Mouse (Mus musculus) gastrocnemius, postnatal 14 days (tissue): Measurements from ENCODE around the gene Atpaf1. TPM values are rescaled to one million over a fixed set of nuclear protein-coding genes. Genes with fewer than 3 reads are reported as not detected.

ENCODE experiments used
- DNase-seq: peaks from one replicate; pipeline ENCODE4 v3.0.0; 2021; ENCODE audit warnings: mixed read lengths
- intact Hi-C: fragments of 180-260 bp; cut with DNase I; formaldehyde crosslinking; loops from one replicate; pipeline ENCODE4 v1.15.1; 2025; ENCODE audit warnings: low total_unique reads
- long read RNA-seq, 2 experiments: library from polyadenylated mRNA; stranded (forward); transcript quantifications; one replicate each; pipeline ENCODE4 v2.0.0; 2021
- total RNA-seq, 2 experiments: library from RNA; stranded (reverse); gene quantifications; 2 replicates each; pipeline ENCODE4 v1.2.3; 2021

Gene Atpaf1
- total RNA-seq, result 10 to 100 TPM; 31.2 to 42.1 TPM
- long read RNA-seq, experiment 1, transcript Atpaf1-203 (9 exons, 2,330 nt), result major isoform, 56 of 59 reads
- long read RNA-seq, experiment 1, partial matches to known transcripts, result 2 of 59 reads
- long read RNA-seq, experiment 1, other reads (novel, unspliced or antisense), result 1 of 59 reads
- long read RNA-seq, experiment 2, transcript Atpaf1-203 (9 exons, 2,330 nt), result major isoform, 50 of 53 reads
- long read RNA-seq, experiment 2, partial matches to known transcripts, result 0 of 53 reads
- long read RNA-seq, experiment 2, other reads (novel, unspliced or antisense), result 3 of 53 reads

GRCm38 (mm10) chr4:115784769-115785510, at the start of gene Atpaf1:
Gene Atpaf1 (plus strand): TSS chr4:115784812.
- intact Hi-C loops, result loop anchor here (10.0 kb wide), 1 partner anchor 50 kb away; the partner anchor contains the start of gene Efcab14
- peak; percentile 77 for DNase-seq

GRCm38 (mm10) chr4:115734867-115735266, 49.7 kb upstream of the Atpaf1 start:
- intact Hi-C loops, result loop anchor here (5.0 to 10.0 kb wide), 3 partner anchors 50 to 217 kb away; partner anchors contain the start of genes Atpaf1 and Tex38
- DNase-seq, result no peak

GRCm38 (mm10) chr4:115737551-115738041, 47.0 kb upstream of the Atpaf1 start, which contains the start of gene Efcab14:
Gene Efcab14 (plus strand): TSS chr4:115737744.
- DNase-seq, result peak; percentile 99
- intact Hi-C loops, result loop anchor here (5.0 to 10.0 kb wide), 2 partner anchors 47 to 95 kb away; partner anchors contain the start of genes Atpaf1 and Tex38

- DNase-seq, result no peak
- intact Hi-C loops, result loop anchor here (5.0 to 10.0 kb wide), 2 partner anchors 46 to 94 kb away; partner anchors contain the start of genes Atpaf1 and Tex38
Measured at GRCm38 (mm10) chr4:115738481-115738985, 46.1 kb upstream of the Atpaf1 start.

- DNase-seq, result no peak
- intact Hi-C loops, result no loop called here
Measured at GRCm38 (mm10) chr4:115742658-115743057, 42.0 kb upstream of the Atpaf1 start.

GRCm38 (mm10) chr4:115743096-115743495, 41.5 kb upstream of the Atpaf1 start:
- no peak for DNase-seq
- intact Hi-C loops, result no loop called here

GRCm38 (mm10) chr4:115748181-115748580, 36.4 kb upstream of the Atpaf1 start:
- intact Hi-C loops, result no loop called here
- DNase-seq, result no peak

GRCm38 (mm10) chr4:115749336-115749735, 35.3 kb upstream of the Atpaf1 start:
- intact Hi-C loops, result no loop called here
- DNase-seq, result no peak

GRCm38 (mm10) chr4:115754101-115754500, 30.5 kb upstream of the Atpaf1 start:
- intact Hi-C loops, result no loop called here

GRCm38 (mm10) chr4:115754851-115755250, 29.8 kb upstream of the Atpaf1 start:
- intact Hi-C loops, result no loop called here
- no peak for DNase-seq

More at GRCm38 (mm10) chr4:115754101-115754500, 30.5 kb upstream of the Atpaf1 start:
- no peak for DNase-seq

- intact Hi-C loops, result no loop called here
- DNase-seq, result no peak
Measured at GRCm38 (mm10) chr4:115761206-115761605, 23.4 kb upstream of the Atpaf1 start.

- intact Hi-C loops, result no loop called here
- DNase-seq, result no peak
Measured at GRCm38 (mm10) chr4:115764581-115764980, 20.0 kb upstream of the Atpaf1 start.

GRCm38 (mm10) chr4:115767647-115768467, 16.8 kb upstream of the Atpaf1 start:
- intact Hi-C loops, result no loop called here
- no peak for DNase-seq

GRCm38 (mm10) chr4:115775056-115775455, 9.6 kb upstream of the Atpaf1 start:
- no peak for DNase-seq
- intact Hi-C loops, result no loop called here

- intact Hi-C loops, result no loop called here
- DNase-seq, result no peak
Measured at GRCm38 (mm10) chr4:115777627-115778026, 7.0 kb upstream of the Atpaf1 start.

GRCm38 (mm10) chr4:115780269-115780668, 4.3 kb upstream of the Atpaf1 start:
- intact Hi-C loops, result loop anchor here (10.0 kb wide), 1 partner anchor 45 kb away; the partner anchor contains the start of gene Efcab14
- DNase-seq, result no peak

- intact Hi-C loops, result loop anchor here (10.0 kb wide), 1 partner anchor 46 kb away; the partner anchor contains the start of gene Efcab14
- no peak for DNase-seq
Measured at GRCm38 (mm10) chr4:115780918-115781317, 3.7 kb upstream of the Atpaf1 start, which contains the start of gene Tex38. Gene Tex38 (minus strand): TSS chr4:115781018.

GRCm38 (mm10) chr4:115782026-115782805, 2.4 kb upstream of the Atpaf1 start:
- DNase-seq, result no peak
- intact Hi-C loops, result loop anchor here (10.0 kb wide), 1 partner anchor 47 kb away; the partner anchor contains the start of gene Efcab14
